Mouse (Mus musculus) cerebellum, postnatal 25 days (tissue): ENCODE results near the gene Grin2d.
A peak's percentile ranks its signal among the peaks of the same experiment; 100 is the strongest.

Source experiments
- DNase-seq, 2 experiments: peaks; one replicate each; pipeline ENCODE4 v3.0.0; 2021; ENCODE audit warnings: mixed read lengths in 2 of 2

Gene Grin2d

GRCm38 (mm10) chr7:45853089-45853488, 25.1 kb downstream of the Grin2d start:
- DNase-seq = no peak

GRCm38 (mm10) chr7:45850661-45851060, 27.5 kb downstream of the Grin2d start:
- no peak for DNase-seq

GRCm38 (mm10) chr7:45848447-45849027, 29.6 kb downstream of the Grin2d start:
- no peak for DNase-seq

GRCm38 (mm10) chr7:45842950-45843744, 35.0 kb downstream of the Grin2d start:
- no peak for DNase-seq

GRCm38 (mm10) chr7:45833924-45834323, 44.3 kb downstream of the Grin2d start:
- no peak for DNase-seq

GRCm38 (mm10) chr7:45833148-45833790, 44.9 kb downstream of the Grin2d start:
- peak in 1 of 2 experiments; percentile 27 for DNase-seq

- peak in 1 of 2 experiments; percentile 24 for DNase-seq
These were observed 45.8 kb downstream of the Grin2d start for GRCm38 (mm10) chr7:45832428-45832827.

- DNase-seq = no peak
These were observed 47.1 kb downstream of the Grin2d start for GRCm38 (mm10) chr7:45831128-45831525.

- peak; percentile 88 to 89 for DNase-seq
These were observed 47.6 kb downstream of the Grin2d start, which contains the start of gene Grwd1 for GRCm38 (mm10) chr7:45830427-45831127. Grwd1 (minus strand) TSS chr7:45830944.

- DNase-seq = no peak
These were observed 51.5 kb downstream of the Grin2d start for GRCm38 (mm10) chr7:45826631-45827030.

- no peak for DNase-seq
These were observed 53.6 kb downstream of the Grin2d start, which contains the start of gene Kcnj14 for GRCm38 (mm10) chr7:45824598-45824997. Kcnj14 (minus strand) TSS chr7:45824782.

- DNase-seq = no peak
These were observed 57.3 kb downstream of the Grin2d start for GRCm38 (mm10) chr7:45820913-45821312.

- DNase-seq = no peak
These were observed 58.3 kb downstream of the Grin2d start for GRCm38 (mm10) chr7:45819843-45820242.

- no peak for DNase-seq
These were observed 62.2 kb downstream of the Grin2d start for GRCm38 (mm10) chr7:45815984-45816351.

GRCm38 (mm10) chr7:45815323-45815983, 62.7 kb downstream of the Grin2d start:
- DNase-seq = peak; percentile 26 to 36

- peak in 1 of 2 experiments; percentile 29 for DNase-seq
These were observed 63.3 kb downstream of the Grin2d start for GRCm38 (mm10) chr7:45814841-45815240.

GRCm38 (mm10) chr7:45813787-45814779, 64.1 kb downstream of the Grin2d start, which contains the start of gene Cyth2:
Cyth2 (minus strand) TSS chr7:45814581.
- DNase-seq = peak; percentile 98 to 99

GRCm38 (mm10) chr7:45812921-45813320, 65.3 kb downstream of the Grin2d start:
- DNase-seq = peak in 1 of 2 experiments; percentile 25

GRCm38 (mm10) chr7:45809276-45810075, 68.7 kb downstream of the Grin2d start:
- peak; percentile 54 to 55 for DNase-seq

GRCm38 (mm10) chr7:45808471-45808870, 69.7 kb downstream of the Grin2d start:
- peak in 1 of 2 experiments; percentile 41 for DNase-seq
